Mouse (Mus musculus): ENCODE measurements at regions not wholly inside any gene's neighbourhood (a gene's known extent, or its start where the extent isn't known, plus 50 kb on each side); places are given as distances from the start of the nearest gene placed in this dataset.

GRCm38 (mm10) chr2:30690307-30690706, 95.5 kb downstream of the Cstad start:
- no peaks in the 10 kb centered on the region; the same call in 1 of the 2 replicates for H3K79me2 ChIP-seq (ENCODE audit: control insufficient read depth, insufficient read depth, low read length, poor library complexity)
- H3K27ac ChIP-seq (ENCODE audit: control insufficient read depth, low read depth, low read length) = peak overlapping the region; percentile 51
- no peak overlapping the region for H3K4me3 ChIP-seq (ENCODE audit: control insufficient read depth in 1 of 2, insufficient read depth in 1 of 2, low read depth in 2 of 2, low read length in 2 of 2)
- H3K27me3 ChIP-seq (ENCODE audit: control insufficient read depth in 1 of 2, insufficient read depth in 2 of 2, low read length in 2 of 2) = no peaks in the 10 kb centered on the region; a peak in 2 of 4 replicates
- peaks cover 7 to 35% of the 10 kb centered on the region in 2 experiments for H3K4me1 ChIP-seq (ENCODE audit: control insufficient read depth in 1 of 2, insufficient read depth in 2 of 2, low read length in 2 of 2)
- peak; percentile 87 for DNase-seq (ENCODE audit: low read depth, low spot score)
- H3K9ac ChIP-seq (ENCODE audit: control insufficient read depth, low read depth, low read length, poor library complexity, severe bottlenecking) = no peak overlapping the region; the same call in 1 of the 2 replicates
- H3K9me3 ChIP-seq (replicated peaks; ENCODE audit: insufficient read depth, low read length) = no peaks in the 10 kb centered on the region
- peaks cover 0 to 14% of the 10 kb centered on the region in 2 experiments; a peak in 2 of 4 replicates for H3K36me3 ChIP-seq (ENCODE audit: control insufficient read depth in 1 of 2, insufficient read depth in 2 of 2, low read length in 2 of 2)
- TF ChIP-seq GABPA (IDR thresholded peaks at IDR 0.05; ENCODE audit: low read depth, low read length) (no peak), EP300 (IDR thresholded peaks at IDR 0.05; ENCODE audit: low read depth in 1 of 2, low read length in 2 of 2) (peak in 1 of 2 experiments; percentile 63; a peak in 2 of 4 replicates), GATA1 (IDR thresholded peaks at IDR 0.05; ENCODE audit: low read depth, low read length) (no peak), ELF1 (IDR thresholded peaks at IDR 0.05; ENCODE audit: low read depth, low read length) (no peak), MEF2A (IDR thresholded peaks at IDR 0.05; ENCODE audit: extremely low read depth, insufficient replicate concordance, low read depth, low read length, poor library complexity, severe bottlenecking) (no peak), MYB (IDR thresholded peaks at IDR 0.05; ENCODE audit: low read depth, low read length) (no peak), BHLHE40 (IDR thresholded peaks at IDR 0.05; ENCODE audit: borderline replicate concordance, low read depth, low read length) (peak; percentile 80; the same call in 1 of the 2 replicates), USF1 (IDR thresholded peaks at IDR 0.05; ENCODE audit: low read depth, low read length) (peak; percentile 37; the same call in 1 of the 2 replicates), CTCF (IDR thresholded peaks at IDR 0.05 in 2 of 3, conservative IDR thresholded peaks at IDR 0.05 in 1 of 3; ENCODE audit: control insufficient read depth in 1 of 3, insufficient read depth in 1 of 3, low read depth in 2 of 3, low read length in 3 of 3, poor library complexity in 1 of 3, severe bottlenecking in 1 of 3) (no peak), USF2 (IDR thresholded peaks at IDR 0.05; ENCODE audit: borderline replicate concordance in 1 of 2, insufficient read depth in 1 of 2, low read depth in 1 of 2, low read length in 2 of 2) (no peak), JUND (IDR thresholded peaks at IDR 0.05; ENCODE audit: low read depth, low read length) (no peak), KAT2A (conservative IDR thresholded peaks at IDR 0.05; ENCODE audit: low read depth, low read length) (no peak), SMC3 (IDR thresholded peaks at IDR 0.05; ENCODE audit: low read depth, low read length) (no peak), CHD1 (IDR thresholded peaks at IDR 0.05; ENCODE audit: low read depth, low read length) (no peak), TBP (IDR thresholded peaks at IDR 0.05; ENCODE audit: low read depth, low read length) (no peak), MAX (IDR thresholded peaks at IDR 0.05; ENCODE audit: low read length) (0 out of 2 replicates have a peak, but pooled peaks have one; percentile 43), TAL1 (IDR thresholded peaks at IDR 0.05; ENCODE audit: low read length) (no peak), UBTF (IDR thresholded peaks at IDR 0.05; ENCODE audit: borderline replicate concordance, insufficient read depth, low read depth, low read length) (no peak), HCFC1 (IDR thresholded peaks at IDR 0.05; ENCODE audit: low read depth, low read length) (0 out of 2 replicates have a peak, but pooled peaks have one; percentile 44), ETS1 (IDR thresholded peaks at IDR 0.05; ENCODE audit: low read depth, low read length) (peak; percentile 73), NELFE (IDR thresholded peaks at IDR 0.05; ENCODE audit: low read depth, low read length) (peak; percentile 37; the same call in 1 of the 2 replicates), POLR2A (IDR thresholded peaks at IDR 0.05; ENCODE audit: control insufficient read depth in 1 of 2, insufficient read depth in 1 of 2, low read depth in 1 of 2, low read length in 2 of 2, poor library complexity in 1 of 2) (peak; percentile 24 to 37; a peak in 1 of 4 replicates), E2F4 (IDR thresholded peaks at IDR 0.05; ENCODE audit: borderline replicate concordance, low read depth, low read length) (no peak), SIN3A (IDR thresholded peaks at IDR 0.05; ENCODE audit: low read length) (peak; percentile 27; the same call in 1 of the 2 replicates), MYC (IDR thresholded peaks at IDR 0.05; ENCODE audit: low read depth, low read length) (peak; percentile 47; the same call in 1 of the 2 replicates), ZMIZ1 (IDR thresholded peaks at IDR 0.05; ENCODE audit: low read depth, low read length) (no peak), MAZ (IDR thresholded peaks at IDR 0.05; ENCODE audit: low read depth, low read length) (no peak), NRF1 (IDR thresholded peaks at IDR 0.05; ENCODE audit: insufficient read depth, low read depth, low read length, poor library complexity, severe bottlenecking) (peak; percentile 43; the same call in 1 of the 2 replicates), RAD21 (IDR thresholded peaks at IDR 0.05; ENCODE audit: low read depth, low read length) (no peak), MAFK (IDR thresholded peaks at IDR 0.05; ENCODE audit: borderline replicate concordance, low read depth, low read length) (no peak), MXI1 (IDR thresholded peaks at IDR 0.05; ENCODE audit: low read depth, low read length) (0 out of 2 replicates have a peak, but pooled peaks have one; percentile 5), POLR2AphosphoS2 (IDR thresholded peaks at IDR 0.05; ENCODE audit: low read length) (no peak), ZNF384 (IDR thresholded peaks at IDR 0.05; ENCODE audit: low read depth, low read length) (no peak), RCOR1 (IDR thresholded peaks at IDR 0.05; ENCODE audit: low read depth, low read length) (peak; percentile 35; the same call in 1 of the 2 replicates)
